Mouse (Mus musculus): ENCODE measurements around the gene Daglb. TPM values are rescaled to one million over a fixed set of nuclear protein-coding genes. Genes with fewer than 3 reads are reported as not detected.

Daglb gene
- polyA plus RNA-seq, 1 experiment from 2014 or later, result 8.4 TPM

- no peak overlapping the region for H3K4me3 ChIP-seq (ENCODE audit: low read length)
- no peak overlapping the region for H3K9ac ChIP-seq (ENCODE audit: low read length)
- H3K4me2 ChIP-seq (ENCODE audit: low read depth, low read length), result peak overlapping the region; percentile 22; the same call in 1 of the 2 replicates
- H3K9me3 ChIP-seq (ENCODE audit: control insufficient read depth, low read length), result no peaks in the 10 kb centered on the region
- H3K4me1 ChIP-seq (replicated peaks; ENCODE audit: control insufficient read depth, insufficient read depth, low read length), result peaks cover 49% of the 10 kb centered on the region
- ATAC-seq (ENCODE audit: low read depth), result no peak
- no peaks in the 10 kb centered on the region for H3K27me3 ChIP-seq (ENCODE audit: control insufficient read depth, insufficient read depth, low read depth, low read length)
- 57% methylated on average over 2 of the region's 2 CpGs for WGBS
- H3K27ac ChIP-seq (ENCODE audit: low read length), result peak overlapping the region; percentile 45; the same call in 1 of the 2 replicates
- H3K36me3 ChIP-seq (ENCODE audit: control insufficient read depth, insufficient read depth, low read length), result peaks cover 10% of the 10 kb centered on the region
Observed at GRCm38 (mm10) chr5:143520415-143520814, 56.0 kb downstream of the Daglb start.

- Histone ChIP-seq H3K36me3 (ENCODE audit: control insufficient read depth, insufficient read depth, low read length) (no peaks in the 10 kb centered on the region), H3K4me1 (replicated peaks; ENCODE audit: control insufficient read depth, insufficient read depth, low read length) (peaks cover 58% of the 10 kb centered on the region)
- WGBS, result 75% methylated on average over 3 of the region's 3 CpGs
Observed at GRCm38 (mm10) chr5:143522882-143523281, 58.5 kb downstream of the Daglb start.

GRCm38 (mm10) chr5:143525454-143526225, 61.3 kb downstream of the Daglb start:
- Histone ChIP-seq H3K4me1 (replicated peaks; ENCODE audit: control insufficient read depth, insufficient read depth, low read length) (peaks cover 39% of the 10 kb centered on the region), H3K27ac (ENCODE audit: low read length) (no peak overlapping the region), H3K4me3 (ENCODE audit: low read length) (peak overlapping the region; percentile 98), H3K9ac (ENCODE audit: low read length) (peak overlapping the region; percentile 100), H3K36me3 (ENCODE audit: control insufficient read depth, insufficient read depth, low read length) (no peaks in the 10 kb centered on the region), H3K27me3 (ENCODE audit: control insufficient read depth, insufficient read depth, low read depth, low read length) (no peaks in the 10 kb centered on the region), H3K4me2 (ENCODE audit: low read depth, low read length) (peak overlapping the region; percentile 82), H3K9me3 (ENCODE audit: control insufficient read depth, low read length) (no peaks in the 10 kb centered on the region)
- 29% methylated on average over 7 of the region's 7 CpGs for WGBS
- ATAC-seq (ENCODE audit: low read depth), result no peak

More at GRCm38 (mm10) chr5:143522882-143523281, 58.5 kb downstream of the Daglb start:
- Histone ChIP-seq H3K27me3 (ENCODE audit: control insufficient read depth, insufficient read depth, low read depth, low read length) (no peaks in the 10 kb centered on the region), H3K4me2 (ENCODE audit: low read depth, low read length) (no peak overlapping the region), H3K9me3 (ENCODE audit: control insufficient read depth, low read length) (no peaks in the 10 kb centered on the region), H3K9ac (ENCODE audit: low read length) (no peak overlapping the region), H3K27ac (ENCODE audit: low read length) (no peak overlapping the region), H3K4me3 (ENCODE audit: low read length) (no peak overlapping the region)
- no peak for ATAC-seq (ENCODE audit: low read depth)

- no peaks in the 10 kb centered on the region for H3K36me3 ChIP-seq (ENCODE audit: control insufficient read depth, insufficient read depth, low read length)
- H3K4me1 ChIP-seq (replicated peaks; ENCODE audit: control insufficient read depth, insufficient read depth, low read length), result peaks cover 35% of the 10 kb centered on the region
- peak overlapping the region; percentile 100 for H3K9ac ChIP-seq (ENCODE audit: low read length)
- H3K4me3 ChIP-seq (ENCODE audit: low read length), result peak overlapping the region; percentile 98
- H3K27me3 ChIP-seq (ENCODE audit: control insufficient read depth, insufficient read depth, low read depth, low read length), result no peaks in the 10 kb centered on the region
- H3K27ac ChIP-seq (ENCODE audit: low read length), result peak overlapping the region; percentile 100
- no peaks in the 10 kb centered on the region for H3K9me3 ChIP-seq (ENCODE audit: control insufficient read depth, low read length)
- H3K4me2 ChIP-seq (ENCODE audit: low read depth, low read length), result peak overlapping the region; percentile 82
- under 1% methylated on average over 28 of the region's 28 CpGs for whole genome bisulfite sequencing
- ATAC-seq (ENCODE audit: low read depth), result no peak
Observed at GRCm38 (mm10) chr5:143526698-143527331, 62.4 kb downstream of the Daglb start.

GRCm38 (mm10) chr5:143527486-143528307, 63.3 kb downstream of the Daglb start, which contains the start of gene Rac1:
Rac1 (minus strand) TSS chr5:143528036.
- Histone ChIP-seq H3K27me3 (ENCODE audit: control insufficient read depth, insufficient read depth, low read depth, low read length) (no peaks in the 10 kb centered on the region), H3K27ac (ENCODE audit: low read length) (peak within 1 kb of the TSS; percentile 100), H3K4me2 (ENCODE audit: low read depth, low read length) (peak within 1 kb of the TSS; percentile 92), H3K9ac (ENCODE audit: low read length) (peak within 1 kb of the TSS; percentile 100), H3K4me1 (replicated peaks; ENCODE audit: control insufficient read depth, insufficient read depth, low read length) (peaks cover 34% of the 10 kb centered on the region), H3K4me3 (ENCODE audit: low read length) (peak within 1 kb of the TSS; percentile 98), H3K9me3 (ENCODE audit: control insufficient read depth, low read length) (no peaks in the 10 kb centered on the region), H3K36me3 (ENCODE audit: control insufficient read depth, insufficient read depth, low read length) (no peaks in the 10 kb centered on the region)
- ATAC-seq (ENCODE audit: low read depth), result peak; percentile 97
- WGBS, result under 1% methylated on average over 63 of the region's 105 CpGs

GRCm38 (mm10) chr5:143528308-143528683, 63.9 kb downstream of the Daglb start:
- H3K36me3 ChIP-seq (ENCODE audit: control insufficient read depth, insufficient read depth, low read length), result no peaks in the 10 kb centered on the region
- H3K9ac ChIP-seq (ENCODE audit: low read length), result peak overlapping the region; percentile 100
- 14% methylated on average over 7 of the region's 7 CpGs for WGBS
- no peak; the same call in none of the 2 replicates for ATAC-seq (ENCODE audit: low read depth)
- H3K4me2 ChIP-seq (ENCODE audit: low read depth, low read length), result peak overlapping the region; percentile 92
- peak overlapping the region; percentile 98 for H3K4me3 ChIP-seq (ENCODE audit: low read length)
- peak overlapping the region; percentile 100 for H3K27ac ChIP-seq (ENCODE audit: low read length)
- no peaks in the 10 kb centered on the region for H3K27me3 ChIP-seq (ENCODE audit: control insufficient read depth, insufficient read depth, low read depth, low read length)
- H3K9me3 ChIP-seq (ENCODE audit: control insufficient read depth, low read length), result no peaks in the 10 kb centered on the region
- peaks cover 28% of the 10 kb centered on the region for H3K4me1 ChIP-seq (replicated peaks; ENCODE audit: control insufficient read depth, insufficient read depth, low read length)

- no peak overlapping the region for H3K4me2 ChIP-seq (ENCODE audit: low read depth, low read length)
- H3K36me3 ChIP-seq (ENCODE audit: control insufficient read depth, insufficient read depth, low read length), result no peaks in the 10 kb centered on the region
- peaks cover 11% of the 10 kb centered on the region for H3K4me1 ChIP-seq (replicated peaks; ENCODE audit: control insufficient read depth, insufficient read depth, low read length)
- H3K27me3 ChIP-seq (ENCODE audit: control insufficient read depth, insufficient read depth, low read depth, low read length), result no peaks in the 10 kb centered on the region
- 57% methylated on average over 7 of the region's 7 CpGs for WGBS
- no peak overlapping the region for H3K9ac ChIP-seq (ENCODE audit: low read length)
- no peak overlapping the region for H3K27ac ChIP-seq (ENCODE audit: low read length)
- no peak for ATAC-seq (ENCODE audit: low read depth)
- H3K4me3 ChIP-seq (ENCODE audit: low read length), result no peak overlapping the region
- no peaks in the 10 kb centered on the region for H3K9me3 ChIP-seq (ENCODE audit: control insufficient read depth, low read length)
Observed at GRCm38 (mm10) chr5:143530715-143531114, 66.3 kb downstream of the Daglb start.

GRCm38 (mm10) chr5:143534922-143535321, 70.5 kb downstream of the Daglb start:
- WGBS, result 73% methylated on average over 4 of the region's 4 CpGs
- Histone ChIP-seq H3K9me3 (ENCODE audit: control insufficient read depth, low read length) (no peaks in the 10 kb centered on the region), H3K4me2 (ENCODE audit: low read depth, low read length) (no peak overlapping the region), H3K27ac (ENCODE audit: low read length) (no peak overlapping the region), H3K4me1 (replicated peaks; ENCODE audit: control insufficient read depth, insufficient read depth, low read length) (no peaks in the 10 kb centered on the region), H3K4me3 (ENCODE audit: low read length) (no peak overlapping the region), H3K27me3 (ENCODE audit: control insufficient read depth, insufficient read depth, low read depth, low read length) (no peaks in the 10 kb centered on the region), H3K36me3 (ENCODE audit: control insufficient read depth, insufficient read depth, low read length) (no peaks in the 10 kb centered on the region), H3K9ac (ENCODE audit: low read length) (no peak overlapping the region)
- no peak for ATAC-seq (ENCODE audit: low read depth)

GRCm38 (mm10) chr5:143537022-143537421, 72.6 kb downstream of the Daglb start:
- WGBS, result 31% methylated on average over 2 of the region's 2 CpGs
- no peaks in the 10 kb centered on the region for H3K9me3 ChIP-seq (ENCODE audit: control insufficient read depth, low read length)
- H3K4me3 ChIP-seq (ENCODE audit: low read length), result no peak overlapping the region

More at GRCm38 (mm10) chr5:143537022-143537421, 72.6 kb downstream of the Daglb start:
- H3K4me1 ChIP-seq (replicated peaks; ENCODE audit: control insufficient read depth, insufficient read depth, low read length), result no peaks in the 10 kb centered on the region
- no peaks in the 10 kb centered on the region for H3K36me3 ChIP-seq (ENCODE audit: control insufficient read depth, insufficient read depth, low read length)
- H3K27me3 ChIP-seq (ENCODE audit: control insufficient read depth, insufficient read depth, low read depth, low read length), result no peaks in the 10 kb centered on the region; the same call in 1 of the 2 replicates
- no peak overlapping the region for H3K4me2 ChIP-seq (ENCODE audit: low read depth, low read length)
- no peak overlapping the region for H3K27ac ChIP-seq (ENCODE audit: low read length)
- no peak overlapping the region for H3K9ac ChIP-seq (ENCODE audit: low read length)
- ATAC-seq (ENCODE audit: low read depth), result no peak
